Mouse (Mus musculus): ENCODE measurements at regions not wholly inside any gene's neighbourhood (a gene's known extent, or its start where the extent isn't known, plus 50 kb on each side); places are given as distances from the start of the nearest gene placed in this dataset.

DNA sequence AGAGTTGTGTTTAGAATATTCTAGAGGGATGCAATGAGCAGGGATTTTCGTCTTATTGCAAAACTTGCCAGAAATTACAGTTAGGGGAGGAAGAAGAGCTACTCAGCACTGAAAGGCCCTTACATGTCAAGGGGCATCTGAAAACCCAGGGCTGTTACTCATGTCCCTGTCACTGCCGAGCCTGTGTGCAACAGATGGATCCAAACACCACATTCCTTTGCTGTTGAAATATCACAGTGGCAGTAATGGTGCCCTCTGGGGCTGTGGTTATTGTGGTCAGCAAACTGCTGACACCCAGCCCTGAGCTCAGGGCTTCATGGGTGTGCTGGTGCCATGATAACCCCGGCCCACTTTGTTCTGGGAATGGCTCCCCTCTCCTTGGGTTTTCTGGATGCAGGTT is 114.3 kb upstream of the Ercc6l2 start:
- DNase-seq = no peak

DNA sequence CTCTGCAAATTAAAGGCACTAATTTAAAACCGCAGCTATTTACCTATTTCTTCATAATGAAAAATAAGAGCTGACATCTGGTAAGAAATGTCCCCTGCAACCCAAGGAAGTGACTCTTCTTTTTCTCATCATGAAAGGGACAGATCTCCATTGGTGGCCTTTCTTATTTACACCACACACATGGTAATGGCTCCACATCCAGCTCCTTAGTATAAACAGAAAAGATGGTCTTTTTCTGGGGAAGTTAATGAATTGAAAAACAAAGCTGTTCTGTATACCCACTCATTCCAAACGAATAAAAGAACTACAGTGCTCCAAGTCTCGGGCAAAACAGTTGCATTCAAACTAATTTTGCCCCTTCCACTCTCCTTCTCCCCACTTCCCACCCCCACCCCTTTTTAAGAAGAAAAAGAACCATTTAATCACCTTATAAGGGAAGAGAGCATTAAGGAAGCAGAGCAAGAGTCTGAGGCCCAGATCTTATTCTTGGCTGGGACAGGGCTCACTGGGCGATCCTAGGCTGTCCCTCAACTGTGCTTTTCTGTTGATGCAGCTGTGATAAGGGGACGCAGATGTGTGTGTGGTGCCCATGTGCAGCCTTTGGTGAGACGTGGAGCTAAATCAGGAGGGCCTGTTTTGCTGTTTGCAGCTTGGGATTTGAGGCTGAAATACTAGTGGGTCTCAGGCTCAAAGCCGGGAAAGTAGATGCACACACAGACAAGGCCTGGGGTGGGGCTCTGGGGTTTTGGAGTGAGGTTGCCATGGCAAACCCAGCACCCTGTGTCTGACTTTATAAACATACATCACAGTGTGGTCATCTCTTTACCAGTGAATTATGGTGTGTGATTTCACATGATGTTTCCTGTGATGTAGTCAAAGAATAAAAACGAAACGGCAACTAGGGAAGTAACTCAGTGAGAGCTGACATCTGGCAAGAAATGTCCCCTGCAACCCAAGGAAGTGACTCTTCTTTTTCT is 113.6 kb upstream of the Ercc6l2 start:
- DNase-seq = no peak

DNA sequence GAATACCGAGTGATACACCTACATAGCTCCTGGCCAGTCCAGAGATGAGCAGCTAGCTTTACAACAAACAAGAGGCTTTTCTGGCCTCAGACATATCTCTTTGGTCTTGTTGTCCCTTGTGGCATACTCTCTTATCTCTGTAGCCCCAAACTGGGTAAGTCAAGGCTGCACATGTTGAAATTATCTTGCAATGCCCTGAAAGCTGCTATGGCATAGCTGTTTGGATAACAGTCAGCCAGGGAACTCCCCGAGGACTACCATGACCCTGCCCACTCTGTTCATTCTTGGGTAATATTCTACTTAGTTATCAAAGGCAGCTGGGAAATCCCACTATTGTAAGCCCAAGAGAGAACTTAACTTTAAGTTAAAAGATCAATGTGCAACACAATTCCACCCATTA is 106.5 kb upstream of the Ercc6l2 start:
- DNase-seq = no peak

DNA sequence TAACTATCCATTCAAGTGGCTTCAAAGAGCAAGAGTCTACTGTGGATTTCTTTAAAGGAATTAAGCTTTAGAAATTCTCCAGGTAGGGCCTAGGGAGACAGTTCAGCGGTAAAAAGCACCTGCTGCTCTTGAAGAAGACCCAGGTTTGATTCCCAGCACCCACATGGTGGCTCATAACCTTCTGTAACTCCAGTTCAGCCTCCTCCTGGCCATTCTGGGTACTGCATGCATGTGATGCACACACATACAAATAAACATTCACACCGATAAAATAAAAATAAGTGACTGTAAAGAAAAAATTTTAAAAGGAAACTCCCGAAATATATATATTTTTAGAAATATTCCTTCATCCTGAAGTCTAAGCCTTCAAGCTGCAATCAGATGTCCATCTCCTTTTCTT is 101.9 kb upstream of the Ercc6l2 start:
- no peak for DNase-seq

DNA sequence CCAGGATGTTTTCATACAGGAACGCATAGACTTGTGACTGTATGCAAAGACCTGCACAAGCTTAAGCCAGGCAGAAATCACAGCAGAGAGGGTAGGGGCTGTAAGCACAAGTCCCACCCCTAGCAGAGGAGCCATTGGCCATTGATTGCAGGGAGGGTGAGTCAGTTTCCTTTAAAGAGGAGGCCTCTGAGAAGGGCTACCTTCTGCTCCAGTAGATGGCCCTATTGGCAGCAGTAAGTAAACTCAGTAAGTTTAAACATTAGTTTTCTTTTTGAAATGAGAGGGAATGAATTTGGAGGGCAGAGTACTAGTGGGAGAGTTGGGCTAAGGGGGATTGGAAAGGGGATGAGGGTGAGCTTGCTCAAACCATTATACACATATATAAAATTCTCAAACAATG is 98.5 kb upstream of the Ercc6l2 start:
- DNase-seq = no peak

DNA sequence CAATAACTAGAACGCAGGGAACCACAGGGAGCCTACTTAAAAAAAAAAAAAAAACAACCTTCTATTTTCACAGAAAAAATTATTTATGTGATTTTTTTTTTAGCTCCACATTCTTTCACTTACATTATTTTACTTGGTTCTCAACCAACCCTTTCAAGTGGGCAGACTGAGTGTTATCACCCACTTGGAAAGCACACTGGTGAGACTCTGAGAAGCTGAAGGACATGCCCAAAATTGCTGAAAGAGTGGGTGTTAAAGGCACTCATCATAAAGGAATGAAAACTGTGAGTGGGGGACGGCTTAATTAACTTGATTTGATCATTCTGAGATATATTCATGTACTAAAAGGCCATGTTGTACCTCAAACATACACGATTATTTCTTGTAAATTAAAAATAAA is 97.8 kb upstream of the Ercc6l2 start:
- no peak for DNase-seq

DNA sequence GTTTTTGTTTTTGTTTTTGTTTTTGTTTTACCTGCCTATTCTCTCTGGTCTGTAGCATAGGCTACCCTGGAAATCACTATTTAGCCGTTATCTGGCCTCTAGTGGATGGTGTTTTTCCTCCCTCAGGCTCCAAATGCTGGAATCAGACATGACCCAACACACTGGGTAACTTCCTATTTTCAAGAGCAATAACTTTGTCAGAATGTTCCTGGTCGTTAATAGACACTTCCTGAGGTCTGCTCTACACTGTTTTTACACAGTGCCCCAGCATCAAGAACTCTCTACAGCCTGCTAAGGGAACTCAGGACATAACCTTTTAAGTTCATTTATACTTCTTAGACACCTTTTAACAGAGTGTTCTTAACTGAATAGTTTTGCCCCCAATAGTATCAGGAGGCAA is 96.3 kb upstream of the Ercc6l2 start:
- no peak for DNase-seq

DNA sequence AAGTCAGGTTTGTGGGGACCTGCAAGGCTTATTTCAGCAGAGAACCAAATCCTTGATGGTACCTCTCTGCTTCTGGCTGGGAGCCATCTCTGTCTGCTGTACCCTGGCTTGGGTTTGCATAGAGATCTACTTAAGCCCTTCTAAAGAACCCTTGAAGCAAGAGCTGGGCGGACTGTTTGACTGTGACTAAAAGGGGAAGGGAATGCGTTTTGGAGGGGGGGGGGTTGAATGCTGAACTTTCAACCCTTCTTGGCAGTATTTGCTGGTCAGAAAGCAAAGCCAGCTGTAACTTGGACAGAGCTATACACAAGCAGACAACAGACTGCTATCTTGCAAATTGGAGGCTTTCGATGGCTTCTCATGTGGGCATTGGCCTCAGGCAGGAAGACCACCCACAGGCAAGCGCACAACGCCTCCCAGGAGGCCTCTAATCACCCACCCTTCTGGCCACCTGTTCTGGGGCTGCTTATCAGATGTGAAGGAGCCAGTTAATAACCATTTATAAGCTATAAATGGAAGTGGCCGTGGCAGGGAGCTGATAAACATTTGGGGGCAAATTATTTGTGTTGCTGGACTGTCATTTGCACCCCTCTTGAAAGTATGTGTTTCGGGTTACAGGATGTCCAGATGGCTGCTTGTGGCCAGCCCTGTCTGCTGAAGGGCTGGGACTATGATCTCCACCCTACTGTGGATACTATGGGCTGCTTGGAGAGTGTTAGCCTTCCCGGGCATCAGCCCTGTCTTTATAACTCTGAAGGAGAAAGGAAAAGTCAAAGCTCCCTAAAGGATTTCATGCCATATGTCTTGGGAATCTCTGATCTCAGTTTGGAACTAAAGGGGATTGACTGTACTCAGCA is 95.5 kb upstream of the Ercc6l2 start:
- DNase-seq = no peak

DNA sequence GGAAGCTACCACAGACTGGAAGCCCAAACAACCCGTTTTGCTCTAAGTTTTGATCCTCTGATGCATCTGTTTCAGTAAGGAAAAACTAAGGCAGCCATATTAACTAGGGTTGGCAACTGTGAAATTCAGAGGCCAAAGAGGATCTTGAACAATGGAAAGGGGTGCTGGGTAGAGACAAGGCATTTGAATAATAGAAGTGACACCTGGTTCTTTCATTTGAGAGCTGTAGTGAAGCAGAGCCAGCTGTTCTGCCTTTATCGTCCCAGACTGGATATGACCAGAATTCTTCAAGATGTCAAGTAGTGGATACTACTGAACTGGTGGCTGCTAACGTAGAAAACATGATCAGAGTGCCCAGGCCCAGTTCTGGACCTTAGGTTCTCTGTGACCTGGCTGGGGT is 94.4 kb upstream of the Ercc6l2 start:
- DNase-seq = no peak

DNA sequence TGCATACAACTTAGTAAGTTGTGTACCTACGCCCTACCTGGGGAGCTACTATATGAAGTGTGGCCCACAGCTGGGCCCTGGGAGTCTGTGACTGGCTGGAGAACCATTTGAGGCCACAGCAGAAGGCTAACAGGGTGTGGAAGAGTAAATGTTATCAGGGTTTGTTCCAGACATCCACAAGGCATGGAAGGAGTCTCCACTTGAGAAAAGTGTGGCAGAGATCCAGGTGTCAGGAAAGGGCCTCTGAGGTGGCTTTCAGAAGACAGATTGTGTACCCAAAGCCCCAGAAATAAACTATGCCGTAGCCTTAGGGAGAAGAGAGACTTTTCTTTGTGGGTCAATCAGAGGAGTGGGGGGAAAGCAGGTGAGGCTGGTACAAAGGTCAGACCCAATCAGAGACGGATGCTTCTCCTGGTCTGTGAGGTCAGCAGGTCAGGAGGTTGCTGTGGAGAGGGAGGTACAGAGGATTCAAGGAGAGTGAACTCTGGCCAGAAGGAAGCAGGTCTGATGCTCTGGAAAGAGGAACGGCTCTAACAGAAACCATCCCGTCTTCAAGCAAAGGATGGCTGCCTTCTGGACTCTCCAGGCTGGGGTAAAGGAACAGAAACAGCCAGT is 93.9 kb upstream of the Ercc6l2 start:
- no peak for DNase-seq

DNA sequence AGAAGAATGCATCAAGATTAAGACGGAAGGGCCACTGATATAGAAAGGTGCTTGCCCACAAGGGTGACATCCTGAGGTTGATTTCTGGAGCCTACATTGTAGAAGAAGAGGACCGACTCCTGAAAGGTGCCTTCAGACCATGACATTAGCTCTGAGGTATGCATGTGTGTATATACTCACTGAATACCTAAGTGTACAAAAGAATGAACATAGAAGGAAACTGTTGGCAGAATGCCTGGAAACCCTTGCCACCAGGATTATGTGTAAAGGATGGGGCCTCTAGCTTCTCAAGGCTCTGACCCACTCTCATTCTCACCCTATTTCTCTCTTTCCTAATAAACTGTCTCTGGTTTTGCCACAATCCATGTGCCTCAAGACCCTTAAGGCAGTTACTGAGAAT is 90.7 kb upstream of the Ercc6l2 start:
- no peak for DNase-seq

DNA sequence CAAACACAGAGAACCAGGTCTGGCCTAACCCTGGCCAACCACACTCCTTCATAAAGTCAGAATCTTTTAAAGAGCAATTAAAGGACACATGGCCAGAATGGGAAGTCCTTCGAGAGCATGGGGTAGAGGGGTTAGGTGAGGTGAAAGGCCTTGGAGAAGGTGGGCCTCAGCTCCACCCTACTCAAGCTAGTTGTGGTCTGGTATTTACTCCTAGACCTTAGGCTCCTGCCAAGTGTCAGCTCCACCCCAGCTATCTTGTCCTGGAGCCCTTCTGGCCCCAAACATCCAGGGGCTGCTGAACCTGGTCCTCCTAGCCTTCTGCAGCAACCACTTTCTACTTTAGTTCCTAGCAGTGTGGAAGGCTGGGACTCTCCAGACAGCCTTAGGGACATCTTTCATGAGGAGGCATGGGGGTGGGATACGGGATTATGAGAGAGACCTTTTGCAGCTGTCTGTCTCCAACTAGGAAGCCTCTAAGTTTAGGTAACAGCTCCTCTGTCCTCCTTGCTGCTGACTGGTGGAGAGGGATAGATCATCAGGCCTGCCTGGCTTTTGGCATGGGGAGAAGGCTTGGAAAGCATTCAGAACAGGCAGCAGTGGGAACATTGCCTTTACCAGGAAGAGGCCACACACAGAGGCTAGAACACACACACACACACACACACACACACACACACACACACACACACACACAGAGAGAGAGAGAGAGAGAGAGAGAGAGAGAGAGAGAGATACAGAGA is 90.0 kb upstream of the Ercc6l2 start:
- DNase-seq = no peak

DNA sequence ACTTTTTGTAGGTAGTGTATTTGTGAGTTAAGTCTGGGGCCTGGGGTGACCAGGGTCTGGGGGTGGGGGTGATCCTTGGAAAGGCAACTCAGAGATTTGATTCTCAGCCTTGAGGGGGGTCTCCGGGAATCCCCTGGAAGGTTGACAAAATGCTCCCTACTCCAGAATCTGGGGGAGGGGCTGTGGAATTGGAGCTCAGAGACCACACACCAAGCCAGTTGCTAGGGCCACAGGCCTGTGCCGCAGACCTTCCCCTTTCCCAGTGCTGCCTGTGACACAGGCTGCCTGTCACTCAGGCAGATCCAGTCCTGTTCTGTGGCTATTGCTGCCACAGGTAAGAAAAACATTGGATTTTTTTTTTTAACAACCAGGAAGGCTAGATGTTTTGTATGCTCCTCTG is 89.0 kb upstream of the Ercc6l2 start:
- no peak for DNase-seq

DNA sequence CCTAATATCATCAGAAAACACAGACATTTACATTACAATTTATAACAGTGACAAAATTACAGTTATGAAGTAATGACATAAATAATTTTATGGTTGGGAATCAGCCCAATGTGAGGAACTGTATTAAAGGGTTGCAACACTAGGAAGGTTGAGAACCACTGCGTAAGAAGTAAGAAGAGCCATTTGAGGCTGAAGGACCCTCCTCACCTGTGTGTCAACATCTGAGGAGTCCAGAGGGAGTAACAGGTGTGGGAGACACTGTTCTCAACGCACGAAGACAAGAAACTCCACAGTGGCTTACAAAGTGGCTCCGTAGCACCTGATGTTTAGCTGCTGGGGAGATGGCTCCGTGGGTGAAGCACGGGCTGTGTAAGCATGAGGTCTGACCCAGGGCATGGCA is 88.5 kb upstream of the Ercc6l2 start:
- DNase-seq = no peak

DNA sequence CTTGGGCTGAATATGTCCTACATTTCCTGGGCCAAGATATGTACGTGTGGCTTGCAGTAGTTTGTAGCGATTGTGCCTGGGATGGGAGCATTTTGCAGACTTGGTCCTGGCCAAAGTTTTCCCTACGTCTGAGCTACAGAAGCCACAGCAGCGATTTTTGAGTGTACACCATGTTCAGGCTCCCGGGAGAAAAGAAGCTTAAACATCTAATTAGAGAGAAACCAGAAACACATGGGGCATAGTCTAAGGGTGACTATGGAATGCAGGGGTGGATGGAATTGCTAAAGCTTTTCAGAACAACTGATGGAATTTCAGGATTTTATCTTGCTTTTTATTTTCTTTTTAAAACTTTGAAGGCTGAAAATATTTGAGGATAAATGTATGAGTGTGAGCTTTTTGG is 79.3 kb upstream of the Ercc6l2 start:
- DNase-seq = no peak

DNA sequence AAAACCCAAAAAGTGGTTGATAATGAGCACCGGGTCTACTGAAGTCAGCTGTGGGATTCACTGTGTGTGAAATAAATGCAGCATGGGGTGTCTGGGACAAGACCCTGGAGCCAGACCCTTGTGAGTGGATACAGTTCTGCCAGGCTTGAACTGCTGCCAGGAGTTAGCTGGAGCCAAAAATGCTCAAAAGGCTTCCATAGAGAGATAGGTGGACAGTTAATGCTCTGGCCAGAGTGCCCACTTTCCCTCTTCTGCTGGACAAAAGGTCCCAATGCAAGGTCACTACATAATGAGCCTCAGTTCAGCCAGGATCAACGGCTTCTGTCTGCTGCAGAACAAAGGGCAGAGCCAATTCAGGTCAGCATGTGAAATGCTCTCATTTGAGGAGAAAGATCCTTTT is 73.2 kb upstream of the Ercc6l2 start:
- DNase-seq = peak; percentile 1

DNA sequence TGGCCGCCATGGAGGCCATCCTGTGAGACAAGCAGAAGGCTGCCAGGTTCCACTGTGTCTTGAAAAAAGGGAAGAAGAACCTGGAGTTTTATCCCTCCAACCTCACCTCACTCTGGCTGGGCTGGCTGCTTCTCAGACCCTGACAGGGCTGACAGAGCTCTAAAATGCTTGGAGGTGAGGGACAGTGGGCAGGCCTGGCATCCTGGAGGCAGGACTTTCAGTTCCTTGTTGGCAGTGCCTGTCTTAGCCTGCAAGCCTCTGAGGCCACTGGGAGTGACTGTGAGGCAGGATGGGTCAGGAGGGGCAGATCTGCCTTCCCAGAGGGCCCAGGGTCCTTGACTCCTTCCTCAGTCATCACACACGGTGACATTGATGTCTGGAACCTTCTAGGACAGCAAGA is 66.3 kb upstream of the Ercc6l2 start:
- no peak for DNase-seq

DNA sequence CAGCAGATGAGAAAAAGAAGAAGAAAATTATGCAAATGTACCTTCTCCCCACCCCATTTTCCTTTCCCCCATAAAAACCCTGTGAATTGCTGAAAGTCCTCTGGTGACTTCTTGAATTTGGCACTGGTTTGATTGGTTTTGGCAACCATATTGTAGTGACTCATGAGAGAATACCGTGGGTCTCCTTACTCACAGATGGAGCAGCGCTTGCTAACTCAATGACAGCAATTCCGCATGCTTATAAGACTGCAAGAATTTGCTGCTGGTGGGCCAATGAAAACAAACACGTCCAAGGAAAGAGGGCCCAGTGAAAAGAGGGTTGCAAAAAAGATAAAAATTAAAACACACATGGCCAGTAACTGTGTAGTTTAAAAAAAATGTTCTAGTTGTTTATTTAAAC is 65.0 kb upstream of the Ercc6l2 start:
- no peak for DNase-seq

DNA sequence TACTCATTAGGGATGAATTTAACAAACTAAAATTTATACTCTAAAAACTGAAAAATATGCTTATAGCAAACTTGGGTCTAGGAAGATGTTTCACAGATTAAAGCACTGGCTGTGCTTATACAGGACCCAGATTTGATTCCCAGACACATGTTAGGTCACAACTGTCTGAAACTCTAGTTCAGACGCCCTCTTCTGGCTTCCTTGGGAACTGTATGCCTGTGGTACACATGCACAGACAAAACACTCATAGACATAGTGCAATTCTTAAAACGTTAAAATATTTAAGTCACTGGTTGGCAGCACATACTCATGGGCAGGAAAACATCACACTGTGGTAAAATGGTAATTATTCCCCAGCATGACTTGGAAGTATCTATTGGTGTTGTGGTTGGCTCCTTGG is 63.8 kb upstream of the Ercc6l2 start:
- DNase-seq = no peak

DNA sequence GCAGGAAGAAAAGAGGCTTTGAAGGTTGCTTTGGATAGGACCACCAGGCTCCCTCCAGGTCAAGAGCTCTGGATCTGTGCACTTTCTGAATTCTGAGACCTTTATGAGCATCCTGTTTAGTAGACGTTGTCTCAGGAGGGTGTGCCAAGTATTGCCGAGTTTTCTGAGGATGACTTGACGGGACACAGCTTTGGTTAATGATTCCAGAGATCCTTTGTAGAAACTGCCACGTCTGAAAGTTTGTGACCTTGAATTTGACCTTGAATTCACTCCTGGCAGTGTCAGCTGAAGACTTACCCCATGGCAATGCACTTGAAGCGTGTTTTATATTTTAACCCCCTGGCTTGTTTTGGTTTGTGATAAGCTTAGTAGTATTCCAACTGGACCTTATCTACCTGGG is 58.0 kb upstream of the Ercc6l2 start:
- no peak for DNase-seq

DNA sequence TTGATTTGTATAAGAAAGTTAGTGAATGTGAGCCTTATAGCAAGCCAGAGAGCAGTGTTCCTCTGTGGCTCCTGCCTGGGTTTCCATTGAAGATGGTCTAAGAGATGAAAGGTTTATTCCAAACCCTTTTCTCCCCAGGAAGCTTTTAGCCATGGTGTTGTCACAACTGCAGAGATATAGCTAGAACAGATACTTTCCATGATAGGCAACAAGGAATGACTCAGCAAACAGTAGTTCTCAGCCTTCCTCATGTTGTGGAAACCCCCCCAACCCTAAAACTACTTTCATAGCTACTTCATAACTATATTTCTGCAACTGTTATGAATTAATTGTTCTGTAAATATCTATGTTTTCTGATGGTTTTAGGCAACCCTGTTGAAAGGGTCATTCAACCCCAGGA is 53.5 kb upstream of the Ercc6l2 start:
- DNase-seq = no peak

All from cerebellum, adult 8-10 months (tissue).